Mouse (Mus musculus) thymus, adult 2 months (tissue): Measurements from ENCODE around the gene Gpank1. TPM values are rescaled to one million over a fixed set of nuclear protein-coding genes. Genes with fewer than 3 reads are reported as not detected.

Experiments
- DNase-seq: peaks from one replicate; pipeline ENCODE4 v3.0.0; 2021
- H3K27ac ChIP-seq: fragments of 200-500 bp; 2 replicates; pipeline ENCODE4 v1.5.1; 2012; ENCODE audit warnings: low read length, control low read depth; ENCODE audit not compliant: control insufficient read depth, insufficient read depth
- H3K27me3 ChIP-seq: fragments of 200-500 bp; 2 replicates; pipeline ENCODE4 v1.6.1; 2012; ENCODE audit warnings: mild to moderate bottlenecking, low read length, moderate library complexity, mixed read lengths; ENCODE audit not compliant: control insufficient read depth, insufficient read depth
- H3K36me3 ChIP-seq: fragments of 200-500 bp; 2 replicates; pipeline ENCODE4 v1.6.1; 2012; ENCODE audit warnings: mild to moderate bottlenecking, low read length, moderate library complexity; ENCODE audit not compliant: control insufficient read depth, insufficient read depth
- H3K4me1 ChIP-seq: fragments of 200-500 bp; replicated peaks from 2 replicates; pipeline ENCODE4 v1.6.1; 2012; ENCODE audit warnings: low read length; ENCODE audit not compliant: control insufficient read depth, insufficient read depth
- H3K4me3 ChIP-seq: fragments of 200-500 bp; 2 replicates; pipeline ENCODE4 v1.5.1; 2012; ENCODE audit warnings: mild to moderate bottlenecking, low read length, control low read depth, moderate library complexity; ENCODE audit not compliant: control insufficient read depth, insufficient read depth
- CTCF ChIP-seq: fragments of 200-500 bp; IDR thresholded peaks from 2 replicates; pipeline ENCODE4 v1.5.1; 2012; ENCODE audit warnings: mild to moderate bottlenecking, control low read depth, low read length, moderate library complexity, borderline replicate concordance; ENCODE audit not compliant: control insufficient read depth, poor library complexity, insufficient read depth; ENCODE audit errors: extremely low read depth
- POLR2A ChIP-seq: fragments of 200-500 bp; IDR thresholded peaks from 2 replicates; pipeline ENCODE4 v1.6.1; 2012; ENCODE audit warnings: mild to moderate bottlenecking, low read length, control low read depth, moderate library complexity; ENCODE audit not compliant: control insufficient read depth, poor library complexity, insufficient read depth; ENCODE audit errors: extremely low read depth
- WGBS: fragments of 180-500 bp; shearing (Covaris S2); methylation state at CpG from one replicate; pipeline ENCODE4 v1.1.7; 2018; 5-methylcytosine and 5-hydroxymethylcytosine counted together
- polyA plus RNA-seq: library from polyadenylated mRNA; depleted of rRNA; stranded (reverse); fragments of >200 nt; gene quantifications from 2 replicates; pipeline ENCODE4 v1.2.3, GENCODE M21; 2012

Gpank1 gene
- polyA plus RNA-seq, 1 experiment = 37.8 TPM

GRCm38 (mm10) chr17:35097164-35097655 lies 24.0 kb upstream of the Gpank1 start:
- H3K27me3 ChIP-seq = no peaks in the 10 kb centered on the region
- H3K27ac ChIP-seq = no peak overlapping the region
- H3K4me3 ChIP-seq = no peak overlapping the region
- no peak for TF ChIP-seq CTCF
- no peak for TF ChIP-seq POLR2A
- WGBS = 97% methylated on average over 12 of the region's 12 CpGs
- H3K36me3 ChIP-seq = peaks cover 63% of the 10 kb centered on the region
- peak; percentile 25 for DNase-seq
- no peaks in the 10 kb centered on the region for H3K4me1 ChIP-seq

- Histone ChIP-seq H3K4me1 (no peaks in the 10 kb centered on the region), H3K36me3 (peaks cover 57% of the 10 kb centered on the region), H3K27me3 (no peaks in the 10 kb centered on the region), H3K27ac (no peak overlapping the region), H3K4me3 (no peak overlapping the region)
- no peak for DNase-seq
- TF ChIP-seq CTCF = no peak
- TF ChIP-seq POLR2A = no peak
- 96% methylated on average over 10 of the region's 10 CpGs for WGBS
Observed at GRCm38 (mm10) chr17:35100196-35100765, 21.0 kb upstream of the Gpank1 start.

DNA sequence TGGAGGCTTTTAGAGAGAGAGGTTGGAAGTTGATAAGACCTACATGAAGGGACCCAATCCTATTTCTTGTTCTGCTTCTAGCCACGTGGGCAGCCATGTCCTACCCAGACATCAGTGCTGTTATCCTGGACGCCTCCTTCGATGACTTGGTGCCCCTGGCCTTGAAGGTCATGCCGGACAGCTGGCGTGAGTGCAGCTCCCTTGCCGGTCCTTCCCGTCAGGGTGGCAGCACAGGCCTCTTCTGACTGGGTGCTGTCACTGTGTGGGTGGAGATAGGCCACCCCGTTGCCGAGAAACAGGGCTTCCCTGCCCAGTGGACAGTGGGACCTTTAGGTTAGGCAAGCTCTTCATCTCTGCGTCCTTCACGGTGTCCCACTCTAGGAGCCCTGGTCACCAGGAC lies 20.1 kb upstream of the Gpank1 start:
- H3K36me3 ChIP-seq = peaks cover 55% of the 10 kb centered on the region
- WGBS = 97% methylated on average over 11 of the region's 11 CpGs
- no peaks in the 10 kb centered on the region for H3K27me3 ChIP-seq
- H3K4me3 ChIP-seq = no peak overlapping the region
- H3K4me1 ChIP-seq = peaks cover 2% of the 10 kb centered on the region; the same call in 1 of the 2 replicates
- TF ChIP-seq POLR2A (no peak), CTCF (no peak)
- no peak for DNase-seq
- H3K27ac ChIP-seq = no peak overlapping the region

GRCm38 (mm10) chr17:35102299-35102698 lies 19.0 kb upstream of the Gpank1 start:
- Histone ChIP-seq H3K36me3 (peaks cover 44% of the 10 kb centered on the region), H3K4me1 (peaks cover 2% of the 10 kb centered on the region; the same call in 1 of the 2 replicates), H3K4me3 (no peak overlapping the region), H3K27me3 (no peaks in the 10 kb centered on the region), H3K27ac (no peak overlapping the region)
- DNase-seq = no peak
- TF ChIP-seq POLR2A = no peak
- no peak for TF ChIP-seq CTCF
- WGBS = 96% methylated on average over 8 of the region's 8 CpGs

DNA sequence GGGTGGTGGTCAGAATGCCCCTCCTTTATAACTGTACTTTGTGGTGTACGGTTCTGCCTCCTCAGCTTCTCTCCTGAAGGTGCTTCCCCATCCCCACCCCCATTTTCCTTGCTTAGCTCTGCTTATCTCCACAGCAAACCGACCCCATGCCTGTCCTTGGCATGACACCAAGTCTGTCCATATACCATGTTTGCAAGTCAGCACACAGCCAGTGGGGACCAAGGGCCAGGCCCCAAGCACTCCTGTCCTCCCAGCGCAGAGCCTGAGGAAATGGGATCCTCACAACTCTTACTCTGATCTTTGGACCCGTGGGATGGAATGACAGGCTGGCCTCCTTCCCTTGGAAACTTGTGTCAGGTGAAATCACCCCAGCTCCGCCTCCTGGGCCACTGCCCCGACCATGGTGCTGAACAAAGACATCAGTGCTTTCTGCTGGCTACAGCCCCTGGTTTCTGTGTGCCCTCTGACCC lies 18.0 kb upstream of the Gpank1 start:
- Histone ChIP-seq H3K36me3 (peaks cover 40% of the 10 kb centered on the region), H3K27me3 (no peaks in the 10 kb centered on the region), H3K27ac (no peak overlapping the region), H3K4me3 (no peak overlapping the region), H3K4me1 (peaks cover 2% of the 10 kb centered on the region; the same call in 1 of the 2 replicates)
- no peak for DNase-seq
- TF ChIP-seq CTCF = no peak
- TF ChIP-seq POLR2A = no peak
- 80% methylated on average over 6 of the region's 6 CpGs for WGBS

- DNase-seq = no peak
- WGBS = 98% methylated on average over 7 of the region's 7 CpGs
- Histone ChIP-seq H3K27ac (no peak overlapping the region), H3K4me1 (peaks cover 2% of the 10 kb centered on the region; the same call in 1 of the 2 replicates), H3K36me3 (peaks cover 33% of the 10 kb centered on the region), H3K4me3 (no peak overlapping the region), H3K27me3 (no peaks in the 10 kb centered on the region)
- TF ChIP-seq POLR2A (no peak), CTCF (no peak)
Observed at GRCm38 (mm10) chr17:35104079-35104478, 17.2 kb upstream of the Gpank1 start.
